Mouse (Mus musculus) myocyte (in vitro differentiated cells): ENCODE data around the gene Thada. TPM values are rescaled to one million over a fixed set of nuclear protein-coding genes. Genes with fewer than 3 reads are reported as not detected.
A peak's percentile ranks its signal among the peaks of the same experiment; 100 is the strongest.

ENCODE experiments used
- H3K27me3 ChIP-seq: one replicate; pipeline ENCODE4 v1.6.1; 2011; ENCODE audit not compliant: control insufficient read depth, insufficient read depth, insufficient read length
- H3K36me3 ChIP-seq: one replicate; pipeline ENCODE4 v1.6.1; 2011; ENCODE audit not compliant: control insufficient read depth, insufficient read depth
- H3K4me2 ChIP-seq: one replicate; pipeline ENCODE4 v1.6.1; 2011; ENCODE audit warnings: low read depth, control low read depth
- H3K4me3 ChIP-seq: one replicate; pipeline ENCODE4 v1.5.1; 2011; ENCODE audit warnings: mild to moderate bottlenecking, control low read depth, moderate library complexity
- H3K79me2 ChIP-seq: one replicate; pipeline ENCODE4 v1.6.1; 2011; ENCODE audit not compliant: control insufficient read depth, insufficient read depth
- H3ac ChIP-seq: one replicate; pipeline ENCODE4 v1.6.1; 2011; ENCODE audit not compliant: control insufficient read depth, insufficient read length
- CEBPB ChIP-seq: IDR thresholded peaks from 2 replicates; pipeline ENCODE4 v1.6.1; 2011; ENCODE audit warnings: mild to moderate bottlenecking, moderate library complexity; ENCODE audit not compliant: poor library complexity, insufficient read depth, severe bottlenecking
- E2F4 ChIP-seq: IDR thresholded peaks from one replicate; pipeline ENCODE4 v1.6.1; 2011; ENCODE audit warnings: mild to moderate bottlenecking, control low read depth, moderate library complexity; ENCODE audit not compliant: insufficient read depth
- MAX ChIP-seq: IDR thresholded peaks from one replicate; pipeline ENCODE4 v1.6.1; 2011; ENCODE audit warnings: low read depth, mild to moderate bottlenecking, control low read depth
- MYOD1 ChIP-seq, 3 experiments: IDR thresholded peaks; one replicate each; pipeline ENCODE4 v1.6.1; 2011; ENCODE audit warnings: control low read depth in 2 of 3, low read depth in 2 of 3, mild to moderate bottlenecking in 2 of 3, moderate library complexity in 1 of 3; ENCODE audit not compliant: insufficient read length in 2 of 3, control insufficient read depth in 1 of 3
- MYOG ChIP-seq, 3 experiments: IDR thresholded peaks; one replicate each; pipeline ENCODE4 v1.6.1; 2011; ENCODE audit warnings: control low read depth in 2 of 3, low read depth in 2 of 3, mild to moderate bottlenecking in 2 of 3; ENCODE audit not compliant: insufficient read length in 2 of 3, control insufficient read depth in 1 of 3, insufficient read depth in 1 of 3
- POLR2A ChIP-seq: IDR thresholded peaks from one replicate; pipeline ENCODE4 v1.6.1; 2011; ENCODE audit warnings: low read depth, mild to moderate bottlenecking, control low read depth, moderate library complexity; ENCODE audit not compliant: insufficient read length
- POLR2AphosphoS2 ChIP-seq: IDR thresholded peaks from one replicate; pipeline ENCODE4 v1.6.1; 2011; ENCODE audit warnings: low read depth, control low read depth; ENCODE audit not compliant: insufficient read length
- REST ChIP-seq: IDR thresholded peaks from one replicate; pipeline ENCODE4 v1.6.1; 2011; ENCODE audit warnings: mild to moderate bottlenecking, control low read depth, moderate library complexity; ENCODE audit not compliant: insufficient read depth, insufficient read length
- SRF ChIP-seq: IDR thresholded peaks from one replicate; pipeline ENCODE4 v1.6.1; 2011; ENCODE audit warnings: low read depth; ENCODE audit not compliant: control insufficient read depth, insufficient read length
- TCF12 ChIP-seq: IDR thresholded peaks from one replicate; pipeline ENCODE4 v1.6.1; 2011; ENCODE audit warnings: mild to moderate bottlenecking, control low read depth; ENCODE audit not compliant: poor library complexity, insufficient read depth, severe bottlenecking
- TCF3 ChIP-seq: IDR thresholded peaks from one replicate; pipeline ENCODE4 v1.6.1; 2011; ENCODE audit warnings: low read depth, control low read depth; ENCODE audit not compliant: insufficient read length
- USF1 ChIP-seq: IDR thresholded peaks from one replicate; pipeline ENCODE4 v1.6.1; 2011; ENCODE audit warnings: low read depth, mild to moderate bottlenecking, control low read depth, moderate library complexity
- polyA plus RNA-seq: library from polyadenylated mRNA; unstranded; fragments of >200 nt; fragmentation: generic; extraction: Trizol; gene quantifications from one replicate; pipeline ENCODE4 v1.2.1, GENCODE M21; 2012; ENCODE audit warnings: missing spikeins

The Thada gene
- polyA plus RNA-seq: 5.5 TPM

DNA sequence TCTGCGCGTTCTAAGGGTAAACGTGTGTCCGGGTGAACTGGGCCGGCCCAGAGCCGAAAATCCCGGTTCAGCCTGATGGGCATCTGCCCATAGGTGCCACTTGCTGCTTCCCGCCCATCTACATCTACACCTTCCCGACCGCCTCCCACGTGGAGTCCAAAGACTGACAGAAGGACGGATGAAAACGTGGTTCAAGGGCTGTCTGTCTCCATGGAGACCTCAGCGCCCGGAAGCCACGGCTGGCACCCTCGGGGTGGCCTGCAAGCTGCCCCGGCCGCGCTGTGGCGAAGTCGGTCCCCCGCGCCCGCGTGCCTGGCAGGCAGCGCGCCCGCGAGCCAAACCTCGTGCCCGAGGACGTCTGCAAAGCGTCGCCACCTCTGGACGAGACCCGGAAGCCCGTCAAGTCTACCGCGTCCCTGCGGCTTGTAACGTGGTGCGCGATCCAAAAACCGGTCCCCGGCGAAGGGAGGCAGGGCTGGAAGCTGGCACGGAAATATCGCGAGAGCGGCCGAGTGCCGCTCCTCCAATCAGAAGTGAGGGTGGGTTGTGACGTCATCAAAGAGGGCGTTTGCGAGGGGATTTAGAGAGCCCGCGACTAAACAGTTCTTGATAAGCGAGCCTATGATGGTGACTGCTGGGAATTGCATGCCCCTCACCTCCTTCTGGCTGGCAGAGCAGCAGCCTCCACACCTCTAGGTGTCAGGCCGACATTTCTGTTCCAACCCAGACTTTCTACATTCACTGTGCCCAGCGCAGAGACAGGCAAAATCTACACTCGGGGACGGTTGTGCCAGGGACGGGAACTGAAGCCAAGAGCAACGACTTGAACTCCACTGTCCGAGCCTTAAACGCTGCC lies at the start of gene Thada:
Gene Thada (minus strand): TSS at position 453 of the 856 bp plus-strand sequence.
- H3K36me3 ChIP-seq: no peaks in the 10 kb centered on the region
- TF ChIP-seq MYOD1 (IDR thresholded peaks at IDR 0.05; ENCODE audit: control insufficient read depth in 1 of 3, insufficient read length in 2 of 3, low read depth in 2 of 3) (no peak), E2F4 (peak; percentile 66), CEBPB (no peak), POLR2A (peak; percentile 84), TCF12 (no peak), TCF3 (no peak), MYOG (IDR thresholded peaks at IDR 0.05; ENCODE audit: control insufficient read depth in 1 of 3, insufficient read depth in 1 of 3, insufficient read length in 2 of 3, low read depth in 2 of 3) (peak in 1 of 3 experiments; percentile 26), POLR2AphosphoS2 (peak; percentile 75), REST (no peak), MAX (no peak), USF1 (no peak), SRF (no peak)
- peak within 1 kb of the TSS; percentile 47 for H3ac ChIP-seq

DNA sequence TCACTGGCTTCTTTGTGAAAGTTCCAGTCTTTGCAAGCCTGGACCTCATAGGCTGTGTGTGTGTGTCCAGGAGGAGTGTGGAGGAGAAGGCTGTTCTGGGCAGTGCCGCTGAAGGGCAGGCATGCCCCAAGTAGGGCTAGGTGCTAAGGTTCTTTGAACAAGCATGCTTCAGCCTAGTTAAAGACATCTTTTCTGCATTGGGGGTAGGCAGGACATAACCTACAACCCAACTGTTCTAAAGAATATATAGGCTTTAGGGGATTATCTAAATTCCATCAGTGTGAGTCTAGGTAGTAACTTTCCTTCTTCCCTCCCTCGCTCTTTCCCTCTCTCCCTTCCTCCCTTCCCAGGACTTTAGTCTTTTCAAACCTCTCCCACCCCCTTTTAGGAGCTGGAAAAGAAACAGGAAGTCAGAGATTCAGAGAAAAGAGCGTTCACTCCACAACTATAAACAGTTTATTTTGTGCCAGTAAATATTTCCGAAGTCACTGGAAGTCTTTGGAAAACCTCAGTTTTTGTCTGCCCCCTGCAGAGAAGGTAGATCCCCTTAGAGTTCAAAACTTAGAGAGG lies 46.6 kb upstream of the Thada start:
- Histone ChIP-seq H3K4me2 (peak overlapping the region; percentile 83), H3K27me3 (no peaks in the 10 kb centered on the region), H3K4me3 (peak overlapping the region; percentile 70), H3K79me2 (peaks cover 30% of the 10 kb centered on the region), H3ac (peak overlapping the region; percentile 42), H3K36me3 (no peaks in the 10 kb centered on the region)
- TF ChIP-seq USF1 (no peak), E2F4 (no peak), POLR2AphosphoS2 (no peak), CEBPB (no peak), SRF (no peak), MAX (no peak), MYOG (IDR thresholded peaks at IDR 0.05; ENCODE audit: control insufficient read depth in 1 of 3, insufficient read depth in 1 of 3, insufficient read length in 2 of 3, low read depth in 2 of 3) (no peak), POLR2A (no peak), MYOD1 (IDR thresholded peaks at IDR 0.05; ENCODE audit: control insufficient read depth in 1 of 3, insufficient read length in 2 of 3, low read depth in 2 of 3) (no peak), TCF3 (no peak), TCF12 (no peak), REST (no peak)

More for the DNA sequence above, at the start of gene Thada:
- peak within 1 kb of the TSS; percentile 60 for H3K4me3 ChIP-seq
- H3K79me2 ChIP-seq: peaks cover 9% of the 10 kb centered on the region
- H3K4me2 ChIP-seq: peak within 1 kb of the TSS; percentile 97
- no peaks in the 10 kb centered on the region for H3K27me3 ChIP-seq

DNA sequence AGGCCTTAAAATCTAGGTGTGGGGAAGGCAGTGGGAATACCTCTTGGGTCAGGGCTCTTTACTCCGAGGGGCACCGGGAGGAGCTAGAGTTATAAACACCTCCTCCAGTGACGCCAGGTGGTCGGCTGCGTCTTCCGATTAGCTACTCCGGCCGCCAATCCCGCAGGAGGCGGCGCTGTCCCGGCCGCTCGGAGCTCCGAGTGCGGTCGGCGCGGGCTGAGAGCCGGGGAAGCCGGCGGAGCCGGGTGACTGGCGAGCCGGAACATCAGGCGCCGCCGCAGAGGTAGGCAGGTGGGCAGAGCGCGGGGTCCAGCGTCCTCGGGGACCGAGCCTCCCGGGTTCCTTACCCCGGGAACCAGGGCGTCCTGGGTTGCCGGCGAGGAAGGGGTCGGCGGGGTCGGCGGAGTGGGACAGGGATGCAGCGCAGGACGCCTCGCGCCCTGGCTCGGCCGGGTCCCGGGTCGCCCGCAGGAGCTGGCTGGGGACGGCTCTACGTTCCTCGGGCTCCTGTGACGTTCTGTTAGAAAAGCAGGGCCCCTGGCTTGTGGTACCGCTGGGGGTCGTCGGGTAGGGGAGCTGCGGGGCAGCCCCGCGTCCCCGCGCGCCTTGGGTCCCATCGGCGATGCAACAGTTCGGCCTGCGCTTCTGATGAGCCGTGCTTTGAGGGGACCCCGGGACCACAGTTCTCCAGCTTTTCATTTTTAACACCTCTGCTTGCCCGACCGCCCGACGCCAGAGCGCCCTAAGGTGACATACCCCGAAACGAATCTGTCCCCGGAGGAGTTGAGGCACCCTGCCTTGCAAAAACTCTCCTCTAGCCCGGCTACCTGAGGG lies 45.9 kb upstream of the Thada start, which contains the start of gene Plekhh2:
Gene Plekhh2 (plus strand): TSS at position 214 of the 834 bp plus-strand sequence.
- Histone ChIP-seq H3K27me3 (no peaks in the 10 kb centered on the region), H3K4me2 (peak within 1 kb of the TSS; percentile 100), H3K79me2 (peaks cover 23% of the 10 kb centered on the region), H3K36me3 (no peaks in the 10 kb centered on the region), H3K4me3 (peak within 1 kb of the TSS; percentile 70), H3ac (peak within 1 kb of the TSS; percentile 42)
- TF ChIP-seq POLR2AphosphoS2 (peak; percentile 66), TCF12 (no peak), TCF3 (no peak), POLR2A (peak; percentile 78), USF1 (no peak), E2F4 (no peak), SRF (no peak), MAX (no peak), REST (no peak), MYOD1 (IDR thresholded peaks at IDR 0.05; ENCODE audit: control insufficient read depth in 1 of 3, insufficient read length in 2 of 3, low read depth in 2 of 3) (peak in 1 of 3 experiments; percentile 18), CEBPB (no peak), MYOG (IDR thresholded peaks at IDR 0.05; ENCODE audit: control insufficient read depth in 1 of 3, insufficient read depth in 1 of 3, insufficient read length in 2 of 3, low read depth in 2 of 3) (peak in 1 of 3 experiments; percentile 30)
